Mouse (Mus musculus) kidney, postnatal 0 days (tissue): ENCODE results near the gene Chaf1a. TPM values are rescaled to one million over a fixed set of nuclear protein-coding genes. Genes with fewer than 3 reads are reported as not detected.
A peak's percentile ranks its signal among the peaks of the same experiment; 100 is the strongest.

Experiments
- ATAC-seq: fragments of 200-750 bp; cut with Nextera tagmentation; replicated peaks from 2 replicates; pipeline ENCODE4 v1.8.0; 2017; ENCODE audit warnings: low read depth, moderate number of reproducible peaks, moderate TSS enrichment, moderate library complexity; ENCODE audit not compliant: low FRiP score
- DNase-seq: peaks from one replicate; pipeline ENCODE4 v3.0.0-alpha.2; 2016; ENCODE audit warnings: low spot score
- H3K27ac ChIP-seq: fragments of 300-500 bp; sonication (generic); 2 replicates; pipeline ENCODE4 v1.5.1; 2014; ENCODE audit warnings: mild to moderate bottlenecking
- H3K27me3 ChIP-seq: fragments of 300-500 bp; sonication (generic); 2 replicates; pipeline ENCODE4 v1.6.1; 2014; ENCODE audit warnings: low read length, mixed read lengths; ENCODE audit not compliant: insufficient read depth
- H3K36me3 ChIP-seq: fragments of 300-500 bp; sonication (generic); 2 replicates; pipeline ENCODE4 v1.6.1; 2014; ENCODE audit warnings: low read length, mixed read lengths; ENCODE audit not compliant: insufficient read depth
- H3K4me1 ChIP-seq: fragments of 300-500 bp; sonication (generic); replicated peaks from 2 replicates; pipeline ENCODE4 v1.6.1; 2014; ENCODE audit warnings: antibody characterized with exemption, low read length, mixed read lengths; ENCODE audit not compliant: insufficient read depth
- H3K4me2 ChIP-seq: fragments of 300-500 bp; sonication (generic); 2 replicates; pipeline ENCODE4 v1.6.1; 2014; ENCODE audit warnings: mild to moderate bottlenecking, low read length, moderate library complexity, mixed read lengths
- H3K4me3 ChIP-seq: fragments of 300-500 bp; sonication (generic); replicated peaks from 2 replicates; pipeline ENCODE4 v1.5.1; 2014; ENCODE audit warnings: low read depth, low read length
- H3K9ac ChIP-seq: fragments of 300-500 bp; sonication (generic); 2 replicates; pipeline ENCODE4 v1.6.1; 2014; ENCODE audit warnings: low read depth, low read length
- H3K9me3 ChIP-seq: fragments of 300-500 bp; sonication (generic); replicated peaks from 2 replicates; pipeline ENCODE4 v1.6.1; 2016; ENCODE audit warnings: low read length, inconsistent platforms, mixed read lengths
- CTCF ChIP-seq: IDR thresholded peaks from 2 replicates; pipeline ENCODE4 v1.5.1; 2016; ENCODE audit warnings: antibody characterized with exemption, low read depth, mild to moderate bottlenecking, moderate library complexity
- WGBS: fragments of 180-500 bp; shearing (Covaris S2); extraction: QIAGEN DNeasy Blood & Tissue Kit; methylation state at CpG from one replicate; pipeline ENCODE4 v1.1.7; 2014; 5-methylcytosine and 5-hydroxymethylcytosine counted together
- polyA plus RNA-seq: library from polyadenylated mRNA; unstranded; fragments of >200 nt; fragmentation: Nextera tagmentation; extraction: Ambion mirVana; gene quantifications from 2 replicates; pipeline ENCODE4 v1.2.1, GENCODE M21; 2015

Chaf1a gene
- polyA plus RNA-seq, result 11.1 and 11.2 TPM in 2 replicates

GRCm38 (mm10) chr17:56040030-56040856 lies at the start of gene Chaf1a:
Gene Chaf1a (plus strand): TSS chr17:56040439.
- TF ChIP-seq CTCF, result no peak
- H3K4me3 ChIP-seq, result peak within 1 kb of the TSS; percentile 66
- peak; percentile 99 for DNase-seq
- peak; percentile 87 for ATAC-seq
- H3K36me3 ChIP-seq, result peaks cover 3% of the 10 kb centered on the region; the same call in 1 of the 2 replicates
- no peaks in the 10 kb centered on the region for H3K27me3 ChIP-seq
- H3K4me2 ChIP-seq, result peak within 1 kb of the TSS; percentile 81
- WGBS, result under 1% methylated on average over 68 of the region's 68 CpGs
- H3K27ac ChIP-seq, result peak within 1 kb of the TSS; percentile 74
- peak within 1 kb of the TSS; percentile 85 for H3K9ac ChIP-seq
- H3K9me3 ChIP-seq, result no peaks in the 10 kb centered on the region
- H3K4me1 ChIP-seq, result peaks cover 12% of the 10 kb centered on the region

GRCm38 (mm10) chr17:55996007-55996406 lies 44.2 kb upstream of the Chaf1a start:
- Histone ChIP-seq H3K4me3 (no peak overlapping the region), H3K27me3 (no peaks in the 10 kb centered on the region), H3K27ac (no peak overlapping the region), H3K9ac (no peak overlapping the region), H3K4me1 (no peaks in the 10 kb centered on the region), H3K9me3 (no peaks in the 10 kb centered on the region), H3K36me3 (no peaks in the 10 kb centered on the region), H3K4me2 (no peak overlapping the region)
- ATAC-seq (no peak), DNase-seq (no peak)
- no peak for TF ChIP-seq CTCF
- WGBS, result 79% methylated on average over 15 of the region's 15 CpGs

GRCm38 (mm10) chr17:55999794-56000499 lies 40.3 kb upstream of the Chaf1a start:
- no peaks in the 10 kb centered on the region for H3K4me1 ChIP-seq
- no peaks in the 10 kb centered on the region for H3K27me3 ChIP-seq
- peak; percentile 22; the same call in 1 of the 2 replicates for TF ChIP-seq CTCF
- peak overlapping the region; percentile 28 for H3K4me2 ChIP-seq
- no peak overlapping the region for H3K9ac ChIP-seq
- peak; percentile 47 for ATAC-seq
- H3K4me3 ChIP-seq, result no peak overlapping the region
- no peak for DNase-seq
- no peaks in the 10 kb centered on the region for H3K36me3 ChIP-seq
- H3K9me3 ChIP-seq, result no peaks in the 10 kb centered on the region
- H3K27ac ChIP-seq, result no peak overlapping the region
- WGBS, result 18% methylated on average over 30 of the region's 30 CpGs

- 75% methylated on average over 3 of the region's 3 CpGs for WGBS
- Histone ChIP-seq H3K4me1 (peaks cover 3% of the 10 kb centered on the region; the same call in 1 of the 2 replicates), H3K9me3 (no peaks in the 10 kb centered on the region), H3K4me3 (no peak overlapping the region), H3K27me3 (no peaks in the 10 kb centered on the region), H3K4me2 (no peak overlapping the region), H3K36me3 (no peaks in the 10 kb centered on the region), H3K27ac (no peak overlapping the region), H3K9ac (no peak overlapping the region)
- no peak for DNase-seq
- TF ChIP-seq CTCF, result no peak
- ATAC-seq, result no peak
These were observed 37.2 kb upstream of the Chaf1a start for GRCm38 (mm10) chr17:56003000-56003399.

- 33% methylated on average over 13 of the region's 13 CpGs for WGBS
- H3K4me3 ChIP-seq, result peak within 1 kb of the TSS; percentile 15
- no peaks in the 10 kb centered on the region for H3K9me3 ChIP-seq
- ATAC-seq (no peak), DNase-seq (peak; percentile 63)
- H3K4me2 ChIP-seq, result peak within 1 kb of the TSS; percentile 37
- no peak for TF ChIP-seq CTCF
- no peaks in the 10 kb centered on the region for H3K27me3 ChIP-seq
- 0 out of 2 replicates have a peak within 1 kb of the TSS, but pooled peaks have one; percentile 19 for H3K9ac ChIP-seq
- peaks cover 13% of the 10 kb centered on the region for H3K4me1 ChIP-seq
- H3K36me3 ChIP-seq, result no peaks in the 10 kb centered on the region
- peak within 1 kb of the TSS; percentile 51 for H3K27ac ChIP-seq
These were observed 34.7 kb upstream of the Chaf1a start, which contains the start of the genes Stap2 and Mpnd for GRCm38 (mm10) chr17:56005415-56006061. Gene Stap2 (minus strand): TSS chr17:56005584. Gene Mpnd (plus strand): TSS chr17:56005711.

GRCm38 (mm10) chr17:56006956-56007355 lies 33.3 kb upstream of the Chaf1a start:
- H3K9ac ChIP-seq, result no peak overlapping the region
- WGBS, result 45% methylated on average over 10 of the region's 10 CpGs
- H3K4me2 ChIP-seq, result peak overlapping the region; percentile 99; the same call in 1 of the 2 replicates
- H3K27me3 ChIP-seq, result no peaks in the 10 kb centered on the region
- H3K4me1 ChIP-seq, result peaks cover 15% of the 10 kb centered on the region
- no peak for DNase-seq
- no peaks in the 10 kb centered on the region for H3K9me3 ChIP-seq
- no peak for ATAC-seq
- H3K4me3 ChIP-seq, result no peak overlapping the region
- peak overlapping the region; percentile 88; the same call in 1 of the 2 replicates for H3K27ac ChIP-seq
- H3K36me3 ChIP-seq, result no peaks in the 10 kb centered on the region
- no peak for TF ChIP-seq CTCF
